Mouse (Mus musculus) adrenal gland (tissue): ENCODE measurements around the gene Rgs9.
"Not testable (repeated sequence)": the region's sequence is repeated elsewhere in the genome, so short reads cannot be mapped to it uniquely, and the experiment has no call there.

Experiments
- intact Hi-C: fragments of 180-260 bp; cut with DNase I; formaldehyde crosslinking; loops from one replicate; pipeline ENCODE4 v1.15.1; 2025
- long read RNA-seq, 2 experiments: library from polyadenylated mRNA; unstranded; transcript quantifications; one replicate each; pipeline ENCODE4 v2.0.0; 2020; ENCODE audit warnings: borderline replicate concordance in 1 of 2; ENCODE audit not compliant: insufficient replicate concordance in 1 of 2

Rgs9 gene
- long read RNA-seq, experiment 1: 0 reads
- long read RNA-seq, experiment 2, partial matches to known transcripts: 2 of 2 reads
- long read RNA-seq, experiment 2, other reads (novel, unspliced or antisense): 0 of 2 reads

- intact Hi-C loops: no loop called here
These were observed at the start of gene Rgs9 for GRCm38 (mm10) chr11:109297710-109298375. Gene Rgs9 (minus strand): TSS chr11:109298129.

GRCm38 (mm10) chr11:109347242-109347959 lies 49.5 kb upstream of the Rgs9 start:
- intact Hi-C loops: no loop called here

- intact Hi-C loops: no loop called here
These were observed 46.2 kb upstream of the Rgs9 start for GRCm38 (mm10) chr11:109343991-109344599.

- intact Hi-C loops: no loop called here
These were observed 45.6 kb upstream of the Rgs9 start for GRCm38 (mm10) chr11:109343558-109343957.

- intact Hi-C loops: not testable (repeated sequence)
These were observed 44.7 kb upstream of the Rgs9 start for GRCm38 (mm10) chr11:109342666-109343065.

GRCm38 (mm10) chr11:109340541-109340940 lies 42.6 kb upstream of the Rgs9 start:
- intact Hi-C loops: no loop called here

GRCm38 (mm10) chr11:109339155-109339938 lies 41.4 kb upstream of the Rgs9 start:
- intact Hi-C loops: loop anchor here (10.0 kb wide), 1 partner anchor 275 kb away; the partner anchor contains the start of gene Wipi1

GRCm38 (mm10) chr11:109335890-109336289 lies 38.0 kb upstream of the Rgs9 start:
- intact Hi-C loops: loop anchor here (10.0 kb wide), 1 partner anchor 279 kb away; the partner anchor contains the start of gene Wipi1

- intact Hi-C loops: loop anchor here (5.0 to 10.0 kb wide), 2 partner anchors 108 to 280 kb away; partner anchors contain the start of gene Wipi1
These were observed 36.8 kb upstream of the Rgs9 start for GRCm38 (mm10) chr11:109334773-109335172.

- intact Hi-C loops: loop anchor here (2.0 to 10.0 kb wide), 3 partner anchors 92 to 282 kb away; partner anchors contain the start of genes Amz2 and Wipi1
These were observed 34.8 kb upstream of the Rgs9 start for GRCm38 (mm10) chr11:109332722-109333121.

GRCm38 (mm10) chr11:109331424-109331824 lies 33.5 kb upstream of the Rgs9 start:
- intact Hi-C loops: loop anchor here (5.0 to 10.0 kb wide), 2 partner anchors 111 to 283 kb away; partner anchors contain the start of gene Wipi1

- intact Hi-C loops: loop anchor here (5.0 to 10.0 kb wide), 2 partner anchors 111 to 284 kb away; partner anchors contain the start of gene Wipi1
These were observed 32.9 kb upstream of the Rgs9 start for GRCm38 (mm10) chr11:109330706-109331393.

- intact Hi-C loops: no loop called here
These were observed 31.4 kb upstream of the Rgs9 start for GRCm38 (mm10) chr11:109329331-109329730.

- intact Hi-C loops: no loop called here
These were observed 30.0 kb upstream of the Rgs9 start for GRCm38 (mm10) chr11:109327952-109328351.

GRCm38 (mm10) chr11:109327381-109327780 lies 29.5 kb upstream of the Rgs9 start:
- intact Hi-C loops: no loop called here

GRCm38 (mm10) chr11:109326270-109326669 lies 28.3 kb upstream of the Rgs9 start:
- intact Hi-C loops: no loop called here

GRCm38 (mm10) chr11:109320361-109320933 lies 22.5 kb upstream of the Rgs9 start:
- intact Hi-C loops: no loop called here

GRCm38 (mm10) chr11:109319946-109320345 lies 22.0 kb upstream of the Rgs9 start:
- intact Hi-C loops: loop anchor here (5.0 to 10.0 kb wide), 2 partner anchors 107 to 265 kb away; partner anchors contain the start of gene Amz2

- intact Hi-C loops: loop anchor here (5.0 to 10.0 kb wide), 2 partner anchors 108 to 265 kb away; partner anchors contain the start of gene Amz2
These were observed 21.5 kb upstream of the Rgs9 start for GRCm38 (mm10) chr11:109319471-109319870.
